Mouse (Mus musculus) small intestine, adult 2 months (tissue): ENCODE measurements around the gene Apobec4.

Source experiments
- CTCF ChIP-seq: fragments of 200-500 bp; IDR thresholded peaks from 2 replicates; pipeline ENCODE4 v1.5.1; 2012; ENCODE audit warnings: low read depth, mild to moderate bottlenecking, control low read depth, inconsistent platforms, low read length, moderate library complexity, mixed read lengths; ENCODE audit not compliant: insufficient replicate concordance, insufficient read length; ENCODE audit errors: extremely low read depth
- POLR2A ChIP-seq: fragments of 200-500 bp; IDR thresholded peaks from 2 replicates; pipeline ENCODE4 v1.6.1; 2012; ENCODE audit warnings: low read depth, mild to moderate bottlenecking, control low read depth, inconsistent platforms, low read length, moderate library complexity

DNA sequence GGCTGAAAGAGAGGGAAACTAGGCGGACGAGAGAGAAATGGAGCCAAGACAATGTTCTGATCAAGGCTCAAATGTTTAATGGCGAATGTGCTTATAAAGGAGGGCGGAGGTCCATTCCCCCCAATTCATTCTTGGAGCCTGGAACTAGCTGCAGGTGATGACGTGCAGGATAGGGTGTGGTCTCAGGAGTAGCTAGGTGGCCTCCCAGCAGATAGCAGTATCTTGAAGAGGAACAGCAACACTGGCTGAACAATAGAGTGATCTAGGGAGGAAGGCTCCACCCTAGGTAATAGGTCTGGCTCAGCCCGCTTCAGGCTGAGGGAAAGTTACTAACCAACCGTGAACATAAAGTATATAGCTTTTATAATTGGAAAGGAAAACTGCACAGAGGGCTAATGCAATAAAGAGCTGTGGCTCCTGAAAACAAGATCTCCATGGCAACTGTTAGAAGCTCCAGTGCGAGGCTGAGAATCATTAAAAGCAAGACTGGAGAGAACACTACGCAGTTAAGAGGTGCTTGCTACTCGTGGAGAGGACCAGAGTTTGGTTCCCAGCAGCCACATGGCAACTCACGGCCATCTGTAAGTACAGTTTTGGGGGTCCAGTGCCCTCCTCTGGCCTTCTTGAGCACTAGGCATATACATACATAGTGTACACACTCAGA, 28.7 kb upstream of the Apobec4 start:
- TF ChIP-seq CTCF (no peak), POLR2A (no peak)
